Mouse (Mus musculus) embryo, embryonic 10.5 days (tissue): ENCODE data around the gene Perm1.
A peak's percentile ranks its signal among the peaks of the same experiment; 100 is the strongest.

ENCODE experiments used
- DNase-seq: peaks from one replicate; pipeline ENCODE4 v3.0.0-alpha.2; 2015; ENCODE audit warnings: low spot score

Gene Perm1

GRCm38 (mm10) chr4:156200623-156201475 is 14.8 kb upstream of the Perm1 start, which contains the start of gene Isg15:
TSS of gene Isg15 (minus strand) at chr4:156200818.
- DNase-seq: no peak

- DNase-seq: no peak
Observed at GRCm38 (mm10) chr4:156202462-156202893, 13.2 kb upstream of the Perm1 start.

GRCm38 (mm10) chr4:156203001-156203412 is 12.7 kb upstream of the Perm1 start, which contains the start of gene AW011738:
TSS of gene AW011738 (plus strand) at chr4:156203304.
- peak; percentile 85 for DNase-seq

- DNase-seq: peak; percentile 62
Observed at GRCm38 (mm10) chr4:156203413-156204131, 12.1 kb upstream of the Perm1 start.

- DNase-seq: no peak
Observed at GRCm38 (mm10) chr4:156208872-156209271, 6.8 kb upstream of the Perm1 start.

GRCm38 (mm10) chr4:156209963-156210635 is 5.6 kb upstream of the Perm1 start:
- DNase-seq: no peak

GRCm38 (mm10) chr4:156213134-156213533 is 2.5 kb upstream of the Perm1 start:
- DNase-seq: no peak

GRCm38 (mm10) chr4:156216196-156216595 is 528 bp downstream of the Perm1 start:
- no peak for DNase-seq

- no peak for DNase-seq
Observed at GRCm38 (mm10) chr4:156217022-156217669, 1.5 kb downstream of the Perm1 start.

- DNase-seq: no peak
Observed at GRCm38 (mm10) chr4:156217838-156218237, 2.2 kb downstream of the Perm1 start.

- no peak for DNase-seq
Observed at GRCm38 (mm10) chr4:156219936-156220335, 4.3 kb downstream of the Perm1 start.

GRCm38 (mm10) chr4:156224276-156224675 is 8.6 kb downstream of the Perm1 start:
- DNase-seq: no peak

GRCm38 (mm10) chr4:156227752-156228392 is 12.2 kb downstream of the Perm1 start:
- DNase-seq: no peak

GRCm38 (mm10) chr4:156228393-156229024 is 12.8 kb downstream of the Perm1 start:
- no peak for DNase-seq

GRCm38 (mm10) chr4:156234021-156234501 is 18.4 kb downstream of the Perm1 start:
- DNase-seq: peak; percentile 63

- DNase-seq: peak; percentile 85
Observed at GRCm38 (mm10) chr4:156234701-156235213, 19.1 kb downstream of the Perm1 start, which contains the start of gene Plekhn1. TSS of gene Plekhn1 (minus strand) at chr4:156234857.

GRCm38 (mm10) chr4:156235360-156235770 is 19.7 kb downstream of the Perm1 start:
- peak; percentile 76 for DNase-seq

GRCm38 (mm10) chr4:156235808-156236533 is 20.3 kb downstream of the Perm1 start, which contains the start of gene Noc2l:
TSS of gene Noc2l (plus strand) at chr4:156236010.
- peak; percentile 93 for DNase-seq

- peak; percentile 47 for DNase-seq
Observed at GRCm38 (mm10) chr4:156236651-156237447, 21.2 kb downstream of the Perm1 start.
